Mouse (Mus musculus) bone marrow, adult 2 months (tissue): ENCODE results near the gene S1pr4.

ENCODE experiments used
- CTCF ChIP-seq: fragments of 200-500 bp; IDR thresholded peaks from 2 replicates; pipeline ENCODE4 v1.5.1; 2011; ENCODE audit warnings: low read length, control low read depth; ENCODE audit not compliant: control insufficient read depth, insufficient read depth
- POLR2A ChIP-seq: fragments of 200-500 bp; IDR thresholded peaks from 2 replicates; pipeline ENCODE4 v1.6.1; 2011; ENCODE audit warnings: low read depth, mild to moderate bottlenecking, control low read depth, low read length, borderline replicate concordance; ENCODE audit not compliant: control insufficient read depth

DNA sequence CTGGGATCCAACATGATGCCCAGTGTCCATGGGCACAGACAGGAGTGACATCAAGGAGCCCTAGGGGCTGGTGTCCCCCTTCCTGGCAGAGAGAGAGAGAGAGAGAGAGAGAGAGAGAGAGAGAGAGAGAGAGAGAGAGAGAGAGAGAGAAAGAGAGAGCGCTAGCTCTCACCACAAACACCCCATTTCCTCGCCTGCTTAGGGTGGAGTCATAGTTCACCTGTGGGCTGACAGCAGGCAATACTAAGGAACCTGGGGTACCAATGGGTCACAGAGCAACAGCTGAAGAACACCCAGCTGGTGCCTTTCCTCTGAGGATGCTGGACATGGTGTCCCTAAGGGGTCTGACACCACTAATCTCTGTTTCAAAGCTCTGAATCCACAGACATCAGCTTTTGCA lies 37.5 kb upstream of the S1pr4 start:
- TF ChIP-seq POLR2A (no peak), CTCF (no peak)
